Mouse (Mus musculus) stomach, postnatal 0 days (tissue): ENCODE data around the gene Olfr1276. TPM values are rescaled to one million over a fixed set of nuclear protein-coding genes. Genes with fewer than 3 reads are reported as not detected.

Experiments used
- ATAC-seq: fragments of 200-750 bp; cut with Nextera tagmentation; 2 replicates; pipeline ENCODE4 v1.8.0; 2017; ENCODE audit not compliant: low FRiP score, low TSS enrichment
- DNase-seq: peaks from one replicate; pipeline ENCODE4 v3.0.0-alpha.2; 2016; ENCODE audit warnings: low spot score
- H3K27ac ChIP-seq: fragments of 300-500 bp; sonication (generic); replicated peaks from 2 replicates; pipeline ENCODE4 v1.5.1; 2014; ENCODE audit warnings: mild to moderate bottlenecking, control low read depth
- H3K27me3 ChIP-seq: fragments of 300-500 bp; sonication (generic); 2 replicates; pipeline ENCODE4 v1.6.1; 2014; ENCODE audit warnings: low read length; ENCODE audit not compliant: control insufficient read depth, insufficient read depth
- H3K36me3 ChIP-seq: fragments of 300-500 bp; sonication (generic); 2 replicates; pipeline ENCODE4 v1.6.1; 2014; ENCODE audit warnings: low read length, mixed read lengths; ENCODE audit not compliant: control insufficient read depth, insufficient read depth
- H3K4me1 ChIP-seq: fragments of 300-500 bp; sonication (generic); replicated peaks from 2 replicates; pipeline ENCODE4 v1.6.1; 2014; ENCODE audit warnings: antibody characterized with exemption; ENCODE audit not compliant: control insufficient read depth, insufficient read depth
- H3K4me2 ChIP-seq: fragments of 300-500 bp; sonication (generic); replicated peaks from 2 replicates; pipeline ENCODE4 v1.6.1; 2014; ENCODE audit warnings: low read depth, mild to moderate bottlenecking, control low read depth, moderate library complexity
- H3K4me3 ChIP-seq: fragments of 300-500 bp; sonication (generic); 2 replicates; pipeline ENCODE4 v1.5.1; 2014; ENCODE audit warnings: low read depth, low read length, control low read depth
- H3K9ac ChIP-seq: fragments of 300-500 bp; sonication (generic); 2 replicates; pipeline ENCODE4 v1.6.1; 2014; ENCODE audit warnings: mild to moderate bottlenecking, low read length, control low read depth, mixed read lengths
- H3K9me3 ChIP-seq: fragments of 300-500 bp; sonication (generic); 2 replicates; pipeline ENCODE4 v1.6.1; 2016; ENCODE audit warnings: low read length; ENCODE audit not compliant: control insufficient read depth
- CTCF ChIP-seq: IDR thresholded peaks from 2 replicates; pipeline ENCODE4 v1.5.1; 2016; ENCODE audit warnings: antibody characterized with exemption, low read depth, mild to moderate bottlenecking, moderate library complexity
- EP300 ChIP-seq: optimal IDR thresholded peaks from 2 replicates; pipeline ENCODE3; 2016; ENCODE audit warnings: antibody characterized with exemption
- WGBS: fragments of 180-500 bp; shearing (Covaris S2); extraction: QIAGEN DNeasy Blood & Tissue Kit; methylation state at CpG from one replicate; pipeline ENCODE4 v1.1.7; 2014; 5-methylcytosine and 5-hydroxymethylcytosine counted together
- polyA plus RNA-seq: library from polyadenylated mRNA; unstranded; fragments of >200 nt; fragmentation: Nextera tagmentation; extraction: Ambion mirVana; gene quantifications from 2 replicates; pipeline ENCODE4 v1.2.1, GENCODE M21; 2015

Gene Olfr1276
- not detected in 2 replicates for polyA plus RNA-seq

DNA sequence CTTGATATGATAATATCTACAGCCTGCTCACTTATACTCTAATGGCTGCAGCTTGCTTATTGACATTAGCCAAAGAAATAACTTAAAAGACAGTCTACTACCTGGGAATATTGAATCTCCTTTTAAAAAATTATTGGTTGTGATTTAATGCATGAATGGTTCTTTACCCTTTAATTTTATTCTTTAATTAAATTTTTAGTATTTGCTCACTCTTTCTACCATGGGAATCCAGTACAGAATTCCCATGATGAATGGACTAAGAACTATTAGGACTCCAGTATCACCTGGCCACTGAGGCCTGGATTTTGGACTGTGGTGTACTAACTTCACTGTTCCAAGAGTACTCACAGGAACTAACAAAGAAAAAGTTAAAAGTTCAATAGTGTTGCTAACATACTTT lies at the start of gene Olfr1276:
TSS of gene Olfr1276 (plus strand) at position 301 of the 400 bp plus-strand sequence.
- H3K4me2 ChIP-seq: no peak within 1 kb of the TSS

DNA sequence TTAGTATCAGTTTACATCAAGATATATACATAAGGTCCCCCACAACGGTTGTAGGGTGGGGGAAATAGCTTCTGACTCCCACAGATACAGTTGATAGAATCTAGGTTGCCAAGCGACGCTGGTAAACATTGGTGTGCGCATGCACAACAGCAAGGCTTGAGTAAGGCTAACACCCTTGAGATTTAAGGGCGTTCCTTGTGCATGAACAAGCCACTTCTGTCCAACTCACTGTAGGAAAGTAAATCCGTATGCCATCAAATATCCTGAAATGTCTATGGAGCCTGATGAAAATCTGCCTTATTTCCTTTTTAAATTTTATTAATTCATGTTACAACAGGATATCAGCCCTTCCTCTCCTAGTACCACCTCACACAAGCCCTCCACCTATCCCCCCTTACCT lies 24.8 kb upstream of the Olfr1276 start, which contains the start of gene 4930430A15Rik:
TSS of gene 4930430A15Rik (minus strand) at position 101 of the 400 bp plus-strand sequence.
- WGBS: 81% methylated on average over 6 of the region's 6 CpGs
- Histone ChIP-seq H3K36me3 (no peaks in the 10 kb centered on the region), H3K27me3 (no peaks in the 10 kb centered on the region), H3K4me3 (no peak within 1 kb of the TSS), H3K4me1 (no peaks in the 10 kb centered on the region), H3K9me3 (no peaks in the 10 kb centered on the region), H3K27ac (no peak within 1 kb of the TSS), H3K4me2 (no peak within 1 kb of the TSS), H3K9ac (no peak within 1 kb of the TSS)
- DNase-seq (no peak), ATAC-seq (no peak)
- TF ChIP-seq EP300 (no peak), CTCF (no peak)

More for the DNA sequence above, at the start of gene Olfr1276:
- DNase-seq (no peak), ATAC-seq (no peak)
- Histone ChIP-seq H3K9ac (no peak within 1 kb of the TSS), H3K4me1 (no peaks in the 10 kb centered on the region), H3K27me3 (no peaks in the 10 kb centered on the region), H3K9me3 (no peaks in the 10 kb centered on the region), H3K4me3 (no peak within 1 kb of the TSS), H3K36me3 (no peaks in the 10 kb centered on the region), H3K27ac (no peak within 1 kb of the TSS)
- no peak for TF ChIP-seq EP300

DNA sequence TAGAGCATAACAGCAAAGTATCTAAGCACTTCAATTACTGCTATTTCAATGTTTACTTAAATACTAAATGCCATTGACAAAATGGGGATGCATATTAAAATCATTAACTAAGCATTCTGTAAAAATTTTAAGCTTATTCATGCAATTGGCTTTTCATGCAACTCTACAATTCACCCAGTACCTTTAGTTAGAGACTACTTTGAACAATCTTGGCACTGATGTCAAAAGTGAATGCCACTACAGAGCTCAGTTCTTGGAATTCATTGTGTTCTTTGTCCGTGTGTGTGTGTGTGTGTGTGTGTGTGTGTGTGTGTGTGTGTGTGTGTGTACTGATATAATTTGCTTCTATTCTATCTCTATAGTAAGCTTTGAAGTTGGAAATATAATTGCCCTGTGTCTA lies 19.1 kb upstream of the Olfr1276 start, which contains the start of gene Olfr1275:
TSS of gene Olfr1275 (minus strand) at position 101 of the 400 bp plus-strand sequence.
- ATAC-seq (no peak), DNase-seq (no peak)
- Histone ChIP-seq H3K36me3 (no peaks in the 10 kb centered on the region), H3K27me3 (no peaks in the 10 kb centered on the region), H3K27ac (no peak within 1 kb of the TSS), H3K9ac (no peak within 1 kb of the TSS), H3K4me2 (no peak within 1 kb of the TSS), H3K9me3 (no peaks in the 10 kb centered on the region), H3K4me1 (no peaks in the 10 kb centered on the region), H3K4me3 (no peak within 1 kb of the TSS)
- TF ChIP-seq EP300: no peak
- TF ChIP-seq CTCF: no peak
- 83% methylated on average over 1 of the region's 1 CpGs for WGBS

DNA sequence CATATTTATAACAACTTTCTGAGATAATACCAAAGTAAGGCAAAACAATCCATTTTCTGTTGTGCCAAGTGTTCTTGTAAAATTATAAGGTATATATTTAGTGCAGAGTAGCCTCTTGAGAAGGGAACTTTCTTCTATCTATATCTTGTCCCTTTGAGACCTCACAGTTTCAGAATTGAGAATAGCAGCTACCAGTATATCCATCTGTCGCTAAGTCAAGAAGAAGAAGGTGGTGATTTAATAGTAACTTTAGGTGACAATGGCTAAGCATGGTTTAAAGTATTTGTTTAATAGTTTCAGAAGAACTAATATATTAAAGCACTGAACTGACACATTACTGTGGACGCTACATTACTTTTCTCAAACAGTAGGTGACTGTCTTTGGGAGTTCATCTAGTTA lies 19.7 kb downstream of the Olfr1276 start, which contains the start of gene Olfr1277:
TSS of gene Olfr1277 (minus strand) at position 101 of the 400 bp plus-strand sequence.
- Histone ChIP-seq H3K9me3 (no peaks in the 10 kb centered on the region), H3K9ac (no peak within 1 kb of the TSS), H3K4me2 (no peak within 1 kb of the TSS), H3K4me1 (no peaks in the 10 kb centered on the region), H3K36me3 (no peaks in the 10 kb centered on the region), H3K27ac (no peak within 1 kb of the TSS), H3K4me3 (no peak within 1 kb of the TSS), H3K27me3 (no peaks in the 10 kb centered on the region)
- DNase-seq (no peak), ATAC-seq (no peak)
- no peak for TF ChIP-seq EP300
- no peak for TF ChIP-seq CTCF
- 68% methylated on average over 2 of the region's 2 CpGs for WGBS

DNA sequence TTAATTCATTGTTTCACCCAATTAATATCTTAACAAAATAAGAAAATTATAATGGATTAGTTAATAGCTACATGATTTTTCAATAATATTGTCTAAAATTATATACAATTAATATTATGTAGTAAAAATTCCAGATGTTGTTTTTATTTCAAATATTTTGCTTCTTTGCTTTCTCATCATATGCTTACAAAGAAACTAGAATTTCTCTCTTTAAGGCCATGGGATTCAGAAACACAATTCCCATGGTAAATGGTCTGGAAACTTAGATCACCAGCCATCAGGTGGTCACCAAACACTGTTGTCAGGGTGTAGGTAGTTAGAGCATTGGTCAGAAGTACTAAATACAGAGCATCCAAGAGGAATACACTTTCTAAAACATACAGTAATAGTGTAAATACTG lies 35.5 kb downstream of the Olfr1276 start, which contains the start of gene Olfr1278:
TSS of gene Olfr1278 (plus strand) at position 301 of the 400 bp plus-strand sequence.
- TF ChIP-seq EP300 (no peak), CTCF (no peak)
- Histone ChIP-seq H3K27me3 (no peaks in the 10 kb centered on the region), H3K4me3 (no peak within 1 kb of the TSS), H3K36me3 (no peaks in the 10 kb centered on the region), H3K9me3 (no peaks in the 10 kb centered on the region), H3K4me1 (no peaks in the 10 kb centered on the region), H3K9ac (no peak within 1 kb of the TSS), H3K4me2 (no peak within 1 kb of the TSS), H3K27ac (no peak within 1 kb of the TSS)
- no peak for ATAC-seq
- DNase-seq: no peak

DNA sequence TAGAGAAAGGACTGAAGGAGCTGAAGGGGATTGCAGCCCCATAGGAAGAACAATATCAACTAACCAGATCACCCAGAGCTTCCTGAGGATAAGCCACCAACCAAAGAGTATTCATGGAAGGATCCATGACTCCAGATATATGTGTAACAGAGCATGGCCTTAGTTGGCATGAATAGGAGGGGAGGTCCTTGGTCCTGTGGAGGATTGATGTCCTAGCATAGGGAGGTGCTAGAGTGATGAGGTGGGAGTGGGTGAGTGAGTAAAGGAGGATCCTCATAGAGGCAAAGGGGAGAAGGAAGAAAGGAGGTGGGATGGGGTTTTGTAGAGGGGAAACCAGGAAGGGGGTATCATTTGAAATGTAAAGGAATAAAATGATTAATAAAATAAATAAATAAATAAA lies 44.2 kb downstream of the Olfr1276 start:
- Histone ChIP-seq H3K4me1 (no peaks in the 10 kb centered on the region), H3K27me3 (no peaks in the 10 kb centered on the region), H3K4me3 (no peak overlapping the region), H3K27ac (no peak overlapping the region), H3K9ac (no peak overlapping the region), H3K36me3 (no peaks in the 10 kb centered on the region), H3K4me2 (no peak overlapping the region), H3K9me3 (no peaks in the 10 kb centered on the region)
- TF ChIP-seq EP300 (no peak), CTCF (no peak)
- no peak for DNase-seq
- no peak for ATAC-seq
